Mouse (Mus musculus): ENCODE data around the gene Lpcat2b. TPM values are rescaled to one million over a fixed set of nuclear protein-coding genes. Genes with fewer than 3 reads are reported as not detected.

Lpcat2b gene
- polyA plus RNA-seq, 1 experiment from 2014 or later = not detected

GRCm38 (mm10) chr5:107448784-107449183 lies 17.4 kb downstream of the Lpcat2b start:
- Histone ChIP-seq H3K4me1 (no peaks in the 10 kb centered on the region), H3K9ac (no peak overlapping the region), H3K27me3 (no peaks in the 10 kb centered on the region), H3K27ac (no peak overlapping the region), H3K4me2 (replicated peaks) (no peak overlapping the region), H3K9me3 (no peaks in the 10 kb centered on the region), H3K4me3 (no peak overlapping the region), H3K36me3 (no peaks in the 10 kb centered on the region)
- 92% methylated on average over 4 of the region's 4 CpGs for WGBS
- ATAC-seq (ENCODE audit: insufficient number of reproducible peaks, insufficient read depth, low FRiP score, low TSS enrichment) = no peak

- WGBS = 87% methylated on average over 5 of the region's 5 CpGs
- H3K4me2 ChIP-seq (replicated peaks) = no peak overlapping the region
- H3K4me3 ChIP-seq = no peak overlapping the region
- H3K27me3 ChIP-seq = no peaks in the 10 kb centered on the region
- H3K27ac ChIP-seq = no peak overlapping the region
- H3K9ac ChIP-seq = no peak overlapping the region
- no peaks in the 10 kb centered on the region for H3K9me3 ChIP-seq
- no peaks in the 10 kb centered on the region for H3K4me1 ChIP-seq
- H3K36me3 ChIP-seq = no peaks in the 10 kb centered on the region
- ATAC-seq (ENCODE audit: insufficient number of reproducible peaks, insufficient read depth, low FRiP score, low TSS enrichment) = no peak
Observed at GRCm38 (mm10) chr5:107449620-107450019, 18.3 kb downstream of the Lpcat2b start.

- Histone ChIP-seq H3K9me3 (no peaks in the 10 kb centered on the region), H3K4me3 (no peak overlapping the region), H3K4me1 (no peaks in the 10 kb centered on the region), H3K27me3 (no peaks in the 10 kb centered on the region), H3K36me3 (no peaks in the 10 kb centered on the region), H3K27ac (no peak overlapping the region), H3K4me2 (replicated peaks) (no peak overlapping the region), H3K9ac (no peak overlapping the region)
- WGBS = 92% methylated on average over 5 of the region's 5 CpGs
- ATAC-seq (ENCODE audit: insufficient number of reproducible peaks, insufficient read depth, low FRiP score, low TSS enrichment) = no peak
Observed at GRCm38 (mm10) chr5:107450299-107450698, 18.9 kb downstream of the Lpcat2b start.

GRCm38 (mm10) chr5:107462147-107463076 lies 31.1 kb downstream of the Lpcat2b start:
- H3K36me3 ChIP-seq = no peaks in the 10 kb centered on the region
- no peak overlapping the region for H3K27ac ChIP-seq
- H3K4me1 ChIP-seq = no peaks in the 10 kb centered on the region
- no peak for ATAC-seq (ENCODE audit: insufficient number of reproducible peaks, insufficient read depth, low FRiP score, low TSS enrichment)
- no peaks in the 10 kb centered on the region for H3K9me3 ChIP-seq
- no peak overlapping the region for H3K4me3 ChIP-seq
- no peaks in the 10 kb centered on the region for H3K27me3 ChIP-seq
- no peak overlapping the region for H3K4me2 ChIP-seq (replicated peaks)
- WGBS = 89% methylated on average over 4 of the region's 4 CpGs
- H3K9ac ChIP-seq = no peak overlapping the region

- Histone ChIP-seq H3K36me3 (no peaks in the 10 kb centered on the region), H3K4me1 (no peaks in the 10 kb centered on the region), H3K4me2 (replicated peaks) (no peak overlapping the region), H3K27ac (0 out of 2 replicates have a peak overlapping the region, but pooled peaks have one; percentile 18), H3K27me3 (no peaks in the 10 kb centered on the region), H3K9me3 (no peaks in the 10 kb centered on the region), H3K9ac (no peak overlapping the region), H3K4me3 (no peak overlapping the region)
- ATAC-seq (ENCODE audit: insufficient number of reproducible peaks, insufficient read depth, low FRiP score, low TSS enrichment) = no peak
- WGBS = 33% methylated on average over 5 of the region's 5 CpGs
Observed at GRCm38 (mm10) chr5:107466501-107466900, 35.2 kb downstream of the Lpcat2b start.

GRCm38 (mm10) chr5:107467098-107467497 lies 35.7 kb downstream of the Lpcat2b start:
- no peak for ATAC-seq (ENCODE audit: insufficient number of reproducible peaks, insufficient read depth, low FRiP score, low TSS enrichment)
- no peak overlapping the region for H3K27ac ChIP-seq
- WGBS = 73% methylated on average over 4 of the region's 4 CpGs
- no peaks in the 10 kb centered on the region for H3K36me3 ChIP-seq
- no peak overlapping the region for H3K4me2 ChIP-seq (replicated peaks)
- no peaks in the 10 kb centered on the region for H3K4me1 ChIP-seq
- H3K9me3 ChIP-seq = no peaks in the 10 kb centered on the region
- no peak overlapping the region for H3K4me3 ChIP-seq
- H3K9ac ChIP-seq = no peak overlapping the region
- no peaks in the 10 kb centered on the region for H3K27me3 ChIP-seq

GRCm38 (mm10) chr5:107470600-107471329 lies 39.4 kb downstream of the Lpcat2b start:
- no peak for ATAC-seq (ENCODE audit: insufficient number of reproducible peaks, insufficient read depth, low FRiP score, low TSS enrichment)
- no peaks in the 10 kb centered on the region for H3K9me3 ChIP-seq
- H3K27me3 ChIP-seq = no peaks in the 10 kb centered on the region
- H3K4me1 ChIP-seq = no peaks in the 10 kb centered on the region
- WGBS = 86% methylated on average over 10 of the region's 10 CpGs
- H3K27ac ChIP-seq = no peak overlapping the region
- H3K36me3 ChIP-seq = peaks cover 11% of the 10 kb centered on the region; the same call in 1 of the 2 replicates
- no peak overlapping the region for H3K9ac ChIP-seq
- H3K4me2 ChIP-seq (replicated peaks) = no peak overlapping the region
- H3K4me3 ChIP-seq = no peak overlapping the region

GRCm38 (mm10) chr5:107480194-107480593 lies 48.8 kb downstream of the Lpcat2b start:
- Histone ChIP-seq H3K4me2 (replicated peaks) (no peak overlapping the region), H3K9me3 (no peaks in the 10 kb centered on the region), H3K27me3 (no peaks in the 10 kb centered on the region), H3K36me3 (peaks cover 4% of the 10 kb centered on the region; the same call in 1 of the 2 replicates), H3K4me3 (no peak overlapping the region), H3K4me1 (no peaks in the 10 kb centered on the region), H3K9ac (no peak overlapping the region), H3K27ac (no peak overlapping the region)
- ATAC-seq (ENCODE audit: insufficient number of reproducible peaks, insufficient read depth, low FRiP score, low TSS enrichment) = no peak
- WGBS = 89% methylated on average over 2 of the region's 2 CpGs

Other genes starting within 250 kb of the Lpcat2b start
- gene Tgfbr3, start 141.9 kb upstream of the Lpcat2b start, polyA plus RNA-seq (2016; fragmentation: Nextera tagmentation; extraction: Ambion mirVana) = 25.3 and 27.5 TPM in 2 replicates
- 4.8 and 5.2 TPM in 2 replicates for gene Brdt, start 100.4 kb upstream of the Lpcat2b start, polyA plus RNA-seq (2016; fragmentation: Nextera tagmentation; extraction: Ambion mirVana)
- 1.5 and 1.6 TPM in 2 replicates for gene Ephx4, start 28.8 kb upstream of the Lpcat2b start, polyA plus RNA-seq (2016; fragmentation: Nextera tagmentation; extraction: Ambion mirVana)
- 6.6 and 7.0 TPM in 2 replicates for gene Btbd8, start 6.4 kb downstream of the Lpcat2b start, polyA plus RNA-seq (2016; fragmentation: Nextera tagmentation; extraction: Ambion mirVana)
- 0.50 and 0.72 TPM in 2 replicates for gene Gm42669, start 76.1 kb downstream of the Lpcat2b start, polyA plus RNA-seq (2016; fragmentation: Nextera tagmentation; extraction: Ambion mirVana)
- gene 1700028K03Rik, start 103.2 kb downstream of the Lpcat2b start, polyA plus RNA-seq (2016; fragmentation: Nextera tagmentation; extraction: Ambion mirVana) = 0.08 and 0.11 TPM in 2 replicates
- 17.6 and 21.0 TPM in 2 replicates for gene Rpap2, start 165.8 kb downstream of the Lpcat2b start, polyA plus RNA-seq (2016; fragmentation: Nextera tagmentation; extraction: Ambion mirVana)
- 42.1 and 47.8 TPM in 2 replicates for gene Glmn, start 166.3 kb downstream of the Lpcat2b start, polyA plus RNA-seq (2016; fragmentation: Nextera tagmentation; extraction: Ambion mirVana)